Mouse (Mus musculus) ES-Bruce4 (cell line): ENCODE measurements around the gene Gabrd.

Experiments used
- CTCF ChIP-seq: IDR thresholded peaks from one replicate; pipeline ENCODE4 v1.8.1; 2011; ENCODE audit warnings: low read depth, low read length
- EP300 ChIP-seq: IDR thresholded peaks from 2 replicates; pipeline ENCODE4 v1.6.1; 2011; ENCODE audit warnings: low read depth, low read length; ENCODE audit not compliant: insufficient read depth
- POLR2A ChIP-seq: IDR thresholded peaks from one replicate; pipeline ENCODE4 v1.8.1; 2011; ENCODE audit warnings: low read length; ENCODE audit not compliant: insufficient read depth

GRCm38 (mm10) chr4:155420137-155420536 lies 22.2 kb upstream of the Gabrd start:
- no peak for TF ChIP-seq CTCF
- no peak for TF ChIP-seq POLR2A
- no peak for TF ChIP-seq EP300
